Mouse (Mus musculus) ovary, postnatal 36 days (tissue): ENCODE measurements around the gene Stmn1.

ENCODE experiments used
- DNase-seq: peaks from one replicate; pipeline ENCODE4 v3.0.0; 2022; ENCODE audit warnings: low spot score, mixed read lengths

The Stmn1 gene

DNA sequence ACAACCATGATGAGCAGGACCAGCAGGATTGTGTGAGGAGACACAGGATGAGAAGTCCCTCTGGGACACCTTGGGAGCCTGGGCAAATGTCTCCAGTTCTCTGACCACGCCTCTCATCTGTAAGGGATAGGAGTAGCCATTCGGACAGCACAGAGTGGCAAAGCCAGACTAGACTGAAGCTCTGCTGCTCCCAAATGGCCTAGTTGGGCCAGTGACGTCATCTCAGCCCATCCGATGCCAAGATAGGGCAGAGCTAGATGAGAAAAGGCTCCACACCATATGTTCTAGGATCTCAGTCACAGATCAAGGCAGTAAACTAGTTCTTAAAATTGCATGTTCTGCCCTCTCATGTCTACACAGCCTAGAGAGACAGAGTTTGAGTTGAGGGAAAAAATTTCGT, 9.3 kb upstream of the Stmn1 start:
- no peak for DNase-seq

DNA sequence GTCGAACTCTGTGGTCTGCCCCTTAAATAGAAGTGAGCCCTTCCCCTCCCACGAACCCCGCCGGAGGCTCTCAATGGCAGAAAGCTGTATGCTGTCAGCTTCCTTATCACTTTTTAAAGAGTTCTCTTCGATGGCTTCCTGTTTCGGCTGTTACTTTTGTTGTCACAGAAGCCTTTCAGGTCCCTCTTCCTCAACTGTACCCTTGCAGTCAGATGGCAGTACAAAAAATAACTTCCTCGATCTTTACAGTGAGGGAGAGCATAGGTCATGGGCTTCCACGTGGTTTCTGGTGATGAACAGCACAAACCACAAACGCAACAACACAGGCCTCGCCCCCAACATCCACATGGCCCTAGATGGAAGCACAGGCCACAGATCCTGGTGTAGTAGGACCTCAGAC, 7.8 kb upstream of the Stmn1 start:
- DNase-seq: no peak

DNA sequence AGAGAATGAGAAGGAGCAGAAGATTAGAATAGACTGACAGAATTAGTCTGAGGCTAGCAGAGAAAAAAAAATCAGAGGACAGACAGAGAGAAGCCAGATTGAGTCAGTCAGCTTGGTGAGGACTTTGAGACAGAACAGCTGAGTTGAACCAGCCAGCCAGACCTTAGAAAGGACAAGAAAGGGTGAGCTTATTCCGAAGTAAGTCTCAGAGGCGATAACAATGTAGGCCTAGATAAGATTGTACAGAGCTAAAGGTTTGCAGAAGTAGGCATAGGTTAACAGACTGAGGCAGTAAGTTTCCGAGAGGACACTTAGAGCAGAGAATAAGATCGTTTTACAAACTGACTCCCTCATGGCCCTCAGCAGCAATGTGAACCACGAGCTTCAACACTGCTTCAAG, 6.9 kb upstream of the Stmn1 start:
- DNase-seq: no peak

DNA sequence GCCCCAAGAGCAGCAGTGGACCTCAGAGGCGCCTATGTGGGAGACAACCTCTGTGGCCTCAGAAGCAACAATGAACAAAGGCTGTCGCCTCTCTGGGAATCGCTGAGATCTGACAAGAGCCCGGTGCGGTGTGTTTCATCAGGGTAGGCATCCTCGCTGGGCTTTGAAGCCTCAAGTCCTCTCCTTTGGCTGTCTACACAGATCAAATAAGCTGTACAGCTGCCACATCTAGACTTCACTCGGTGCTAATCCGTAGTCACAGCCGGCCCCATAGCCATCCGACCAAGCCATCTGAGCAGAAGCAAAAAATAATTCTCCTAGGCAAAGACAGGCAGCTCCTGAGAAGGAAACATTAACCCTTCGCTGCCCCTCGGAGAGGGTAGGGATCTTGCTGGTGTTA, 2.3 kb upstream of the Stmn1 start:
- DNase-seq: no peak

DNA sequence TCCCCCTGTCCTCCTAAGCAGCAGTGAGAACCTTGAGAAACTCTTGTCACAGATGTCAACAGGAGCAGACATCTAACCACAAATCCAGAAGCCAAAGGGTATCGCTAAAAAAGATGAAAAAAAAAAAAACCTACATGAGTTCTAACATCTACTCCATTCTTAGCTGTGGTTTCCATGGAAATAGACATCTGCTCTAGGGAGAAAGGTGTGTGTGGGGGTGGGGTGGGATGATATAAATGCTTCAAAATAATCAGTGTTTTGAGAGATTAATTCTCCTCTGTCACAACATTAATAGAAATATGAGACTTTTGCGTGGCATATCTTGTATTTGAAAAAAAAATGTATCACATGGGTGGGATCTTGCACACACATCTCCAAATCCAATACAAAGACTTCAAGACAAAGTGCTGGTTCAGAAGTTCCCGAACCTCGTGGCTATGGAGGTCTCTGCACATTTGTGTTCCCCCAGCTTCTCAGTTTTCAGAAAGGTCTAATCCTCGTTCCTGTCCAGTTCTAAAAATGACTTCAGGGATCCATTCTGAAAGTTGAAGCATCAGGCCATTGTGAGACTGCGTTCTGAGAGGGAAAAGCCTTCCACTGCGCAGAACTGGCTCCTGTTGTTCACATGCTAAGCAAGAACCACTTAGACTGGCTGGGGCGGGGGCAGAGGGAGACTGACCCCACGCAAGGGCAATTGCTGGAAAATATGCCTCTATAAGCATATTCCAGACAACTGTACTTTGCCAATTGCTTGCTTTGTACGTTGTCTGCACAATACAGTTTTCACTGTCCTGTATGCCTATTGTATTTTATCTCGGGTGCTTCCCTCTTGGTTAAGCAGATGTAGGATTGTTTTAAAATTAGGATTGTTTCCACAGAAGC, 1.5 kb upstream of the Stmn1 start:
- no peak for DNase-seq

DNA sequence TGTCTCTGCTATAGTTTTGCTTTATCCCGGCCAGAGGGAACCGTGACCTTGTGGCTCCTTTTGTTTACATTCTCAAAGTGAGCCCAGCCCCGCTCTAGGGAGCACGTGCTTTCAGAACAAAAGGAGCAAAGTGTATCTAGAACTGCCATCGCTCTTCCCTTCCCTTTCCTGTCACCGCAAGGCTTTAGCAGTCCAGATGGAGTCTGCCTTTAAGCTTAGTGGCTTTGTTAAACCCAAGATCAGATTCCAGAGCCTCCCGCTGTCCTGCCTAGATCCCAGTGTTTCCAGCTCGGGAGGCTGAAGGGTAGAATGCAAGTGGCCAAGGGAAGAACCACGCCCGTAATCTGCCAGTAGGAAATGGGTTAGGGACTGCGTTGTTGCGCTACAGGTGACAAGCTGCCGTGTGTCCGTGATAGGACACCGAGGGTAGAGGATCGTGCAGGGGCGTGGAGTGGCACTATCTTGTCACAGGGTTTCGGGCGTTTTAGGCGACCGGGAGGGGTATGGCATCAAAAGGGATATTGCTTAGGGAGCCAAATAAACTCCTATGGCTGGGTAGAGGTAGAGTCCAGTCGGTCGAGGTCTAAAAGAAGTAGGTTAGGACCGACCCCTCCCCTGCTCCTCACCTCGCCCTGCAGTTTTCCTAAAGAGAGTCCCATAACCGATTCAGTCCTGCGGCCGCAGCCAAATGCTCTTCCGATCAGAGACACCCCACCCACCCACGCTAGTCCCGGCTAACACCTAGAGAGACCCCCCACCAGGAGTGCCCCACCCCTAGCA, 495 bp upstream of the Stmn1 start:
- peak; percentile 42 for DNase-seq

DNA sequence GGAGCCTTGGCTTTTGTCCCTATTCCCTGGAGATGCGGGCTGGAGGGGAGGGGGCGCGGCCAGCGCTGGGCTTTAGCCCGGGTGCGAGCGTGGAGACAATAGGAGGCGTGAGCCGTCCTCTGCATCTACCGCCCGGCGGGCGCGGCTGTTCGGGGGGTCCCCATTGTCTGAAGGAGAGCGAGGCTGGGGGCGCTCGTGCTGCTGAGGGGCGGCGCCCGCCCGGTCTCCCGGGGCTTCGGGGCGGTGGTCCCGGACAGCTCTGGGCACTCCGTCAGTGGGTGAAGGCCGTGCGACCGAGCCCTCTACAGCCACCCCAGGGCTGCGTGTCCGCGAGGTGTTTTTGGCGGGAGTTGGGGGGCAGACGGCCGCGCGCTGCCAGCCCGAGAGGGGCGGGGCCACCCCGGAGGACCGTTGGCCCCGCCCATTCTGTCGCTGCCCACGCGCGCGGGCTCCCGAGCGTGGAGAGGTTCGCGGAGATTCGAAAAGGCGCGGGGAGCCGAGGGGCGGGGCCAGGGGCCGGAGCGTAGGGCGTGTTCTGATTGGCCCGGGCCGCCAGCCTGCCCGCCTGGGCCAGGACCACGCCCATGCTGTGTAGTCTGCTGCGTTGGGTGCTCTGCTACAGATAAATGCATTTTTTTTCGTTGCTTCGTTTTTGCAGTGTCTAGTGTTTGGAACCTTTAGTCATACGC, 602 bp downstream of the Stmn1 start:
- DNase-seq: peak; percentile 95

DNA sequence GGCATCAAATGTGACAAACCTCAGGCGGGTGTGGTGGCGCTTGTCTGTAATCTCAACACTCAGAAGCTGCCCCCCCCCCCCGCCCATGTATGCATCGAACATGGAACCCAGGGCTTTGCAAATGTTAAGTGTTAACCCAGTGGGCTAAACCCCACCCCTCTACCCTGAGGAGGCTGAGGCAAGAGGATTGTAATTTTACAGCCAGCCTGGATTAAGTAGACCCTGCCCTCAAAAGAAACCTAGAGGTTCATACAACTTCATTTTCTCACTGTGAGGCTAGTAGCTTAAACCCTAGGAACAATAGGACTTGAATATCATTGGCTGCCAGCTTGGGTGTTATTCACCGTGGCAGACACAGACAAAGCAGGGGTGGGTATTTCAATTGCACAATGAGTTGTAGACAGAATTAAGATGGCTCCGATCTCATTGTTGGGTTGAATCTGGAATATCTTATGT, 1.2 kb downstream of the Stmn1 start:
- DNase-seq: no peak

DNA sequence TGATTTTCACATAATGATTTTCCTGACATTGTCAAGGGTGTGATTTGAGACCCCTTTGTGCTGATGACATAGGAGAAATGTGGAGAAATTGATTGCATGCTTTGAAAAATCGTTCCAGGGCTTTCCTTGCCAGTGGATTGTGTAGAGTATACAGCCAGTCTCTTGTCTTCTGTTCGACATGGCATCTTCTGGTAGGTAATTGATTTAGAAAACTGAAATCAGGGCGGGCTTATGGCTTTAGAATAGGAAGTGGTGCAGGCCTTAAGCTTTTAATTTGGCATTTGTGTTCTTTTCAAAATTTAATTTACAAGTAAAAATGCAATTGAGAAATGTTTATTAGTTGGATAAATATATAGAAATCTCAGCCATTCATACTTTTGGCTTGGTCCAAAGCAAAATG, 1.9 kb downstream of the Stmn1 start:
- DNase-seq: no peak

DNA sequence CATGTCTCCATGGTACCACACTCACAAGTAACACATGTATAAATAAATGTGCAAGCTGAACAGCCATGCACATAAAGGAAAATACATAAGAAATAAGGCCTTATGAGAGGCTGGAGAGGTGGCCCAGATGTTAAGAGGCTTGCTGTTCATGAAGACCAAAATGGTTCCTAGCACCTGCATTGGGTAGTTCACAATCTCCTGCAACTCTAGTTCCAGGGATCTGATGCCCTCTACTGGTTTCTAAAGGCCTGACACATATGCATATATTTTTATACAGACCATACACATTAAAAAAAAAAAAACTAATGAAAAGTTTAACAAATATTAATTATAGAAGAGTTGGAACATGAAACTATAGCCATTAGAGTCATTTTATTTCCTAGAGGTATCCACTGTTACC, 3.3 kb downstream of the Stmn1 start:
- DNase-seq: no peak

DNA sequence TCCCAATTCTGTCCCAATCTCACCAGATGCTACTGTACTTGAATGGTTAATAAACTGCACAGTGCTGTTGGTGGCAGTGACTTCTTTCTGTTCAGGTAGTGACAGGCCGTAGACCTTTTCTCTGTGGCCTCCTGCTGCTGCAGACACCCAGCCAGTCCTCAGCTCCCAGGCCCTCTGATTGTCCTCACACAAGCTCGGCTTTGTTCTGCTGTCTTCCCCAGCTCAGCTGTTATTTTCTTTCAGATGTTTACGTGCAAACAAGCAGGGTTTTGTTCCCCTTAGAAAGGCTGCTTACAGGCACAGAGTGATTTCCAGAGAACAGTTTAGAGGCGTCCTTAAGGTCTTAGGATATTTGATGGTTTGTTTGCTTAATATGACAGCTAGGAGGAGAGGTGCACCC, 5.6 kb downstream of the Stmn1 start:
- no peak for DNase-seq

DNA sequence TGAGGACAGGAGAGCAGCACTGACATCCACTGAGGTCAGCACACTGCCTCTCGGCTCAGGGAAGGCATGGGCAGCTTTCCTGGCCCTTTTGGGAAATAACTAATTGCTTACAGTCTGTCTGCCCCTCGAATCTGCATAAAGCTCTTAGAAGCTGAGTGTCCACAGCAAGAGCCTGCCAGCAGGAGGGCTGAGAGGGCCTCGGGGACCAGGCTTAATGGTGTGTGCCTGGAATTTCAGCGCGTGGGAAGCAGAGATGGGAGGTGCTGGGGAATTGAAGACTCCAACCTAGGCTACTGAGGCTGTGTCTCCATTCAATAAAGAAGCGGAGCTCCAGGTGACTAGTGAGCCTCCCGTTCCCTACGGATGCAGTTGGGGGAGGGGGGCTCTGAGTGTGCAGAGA, 6.1 kb downstream of the Stmn1 start:
- DNase-seq: no peak

DNA sequence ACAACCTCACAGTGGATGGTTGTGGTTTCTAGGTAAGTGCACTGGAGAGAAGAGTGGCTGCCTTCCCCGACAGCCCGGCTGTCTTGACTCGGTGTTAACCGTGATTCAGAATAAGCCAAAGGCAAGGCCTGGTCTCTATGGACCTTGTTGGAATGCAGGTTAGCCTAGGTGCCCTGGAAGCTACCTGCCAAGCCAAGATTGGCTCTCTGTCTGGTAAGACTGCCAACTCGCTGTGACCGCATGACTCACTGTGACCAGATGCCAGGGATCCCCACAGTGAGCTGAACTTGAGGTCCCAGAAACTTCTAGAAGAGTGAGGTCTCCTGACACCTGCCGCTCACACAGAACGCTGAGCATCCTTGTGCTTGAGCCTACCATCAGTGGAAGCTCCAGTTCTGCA, 8.8 kb downstream of the Stmn1 start:
- no peak for DNase-seq

DNA sequence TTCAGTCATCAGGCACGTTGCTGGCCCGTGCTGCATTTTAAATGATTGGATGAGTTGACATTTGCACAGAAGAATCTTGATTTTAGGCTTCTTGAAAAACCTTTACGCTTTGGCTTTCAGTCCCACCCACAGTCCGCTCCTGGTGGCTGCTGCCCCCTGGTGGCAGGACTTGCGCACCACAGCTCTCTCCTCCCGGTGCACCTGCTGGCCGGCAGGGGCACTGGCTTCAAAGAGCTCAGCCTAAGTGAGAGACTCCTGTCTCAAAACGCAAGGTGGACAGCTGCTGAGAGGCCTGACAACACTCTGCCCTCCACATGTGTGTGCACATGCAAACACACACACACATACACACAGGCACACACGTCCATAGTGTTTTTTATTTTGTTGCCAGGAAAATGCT, 9.9 kb downstream of the Stmn1 start:
- peak; percentile 89 for DNase-seq

DNA sequence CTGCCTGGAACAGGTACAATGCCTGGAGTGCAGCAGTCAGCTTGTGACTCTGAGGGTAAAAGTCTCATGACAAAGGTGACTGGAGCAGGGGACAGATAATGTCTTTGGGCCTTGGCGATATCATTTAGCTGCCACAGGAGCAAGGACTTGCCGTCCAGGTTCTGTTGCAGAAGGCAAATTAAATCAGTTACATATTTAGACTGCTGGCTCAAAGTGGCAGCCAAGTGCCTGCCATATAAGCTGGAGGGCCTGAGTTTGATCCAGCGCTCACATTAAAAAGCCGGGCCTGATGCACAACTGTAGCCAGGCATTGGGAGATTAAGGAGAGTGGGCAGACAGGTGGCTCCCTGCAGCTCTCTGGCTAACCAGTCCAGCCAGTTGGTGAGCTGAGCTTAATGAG, 11.7 kb downstream of the Stmn1 start:
- no peak for DNase-seq

DNA sequence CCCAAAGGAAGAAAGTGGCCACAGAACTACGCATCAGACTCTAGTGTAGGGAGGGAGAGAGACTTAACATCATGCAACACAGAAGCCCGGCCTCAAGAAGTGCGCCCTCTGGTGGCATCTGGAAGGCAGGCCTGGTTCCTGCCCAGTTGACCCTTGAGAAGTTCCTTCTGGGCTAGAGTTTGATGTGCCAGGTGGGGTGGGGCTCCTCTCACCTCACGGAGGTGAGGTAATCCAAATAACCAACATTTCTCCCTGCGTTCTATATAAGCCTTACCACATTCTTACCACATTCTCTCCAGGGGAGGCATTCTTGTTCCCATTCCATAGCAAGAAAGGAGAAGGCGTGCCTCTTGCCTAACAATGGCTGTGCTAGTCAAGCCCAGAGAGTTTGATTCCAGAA, 12.7 kb downstream of the Stmn1 start:
- DNase-seq: peak; percentile 74

DNA sequence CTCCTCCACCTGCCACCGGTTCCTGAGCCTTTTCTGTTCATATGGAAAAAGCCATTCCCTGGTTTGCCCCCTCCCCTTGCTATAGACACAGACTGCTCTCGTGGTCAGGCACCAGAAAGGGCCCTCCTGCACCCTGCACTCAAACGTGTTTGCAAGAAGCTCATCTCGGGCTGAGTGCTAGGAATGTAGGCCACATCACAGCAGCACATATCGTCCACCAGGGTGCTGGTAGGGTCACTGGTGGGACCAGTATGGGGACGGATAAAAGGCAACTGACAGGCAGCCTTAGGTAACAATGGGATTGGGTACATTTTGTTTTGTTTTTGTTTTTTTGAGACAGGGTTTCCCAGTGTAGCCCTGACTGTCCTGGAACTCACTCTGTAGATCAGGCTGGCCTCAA, 13.2 kb downstream of the Stmn1 start:
- DNase-seq: no peak

DNA sequence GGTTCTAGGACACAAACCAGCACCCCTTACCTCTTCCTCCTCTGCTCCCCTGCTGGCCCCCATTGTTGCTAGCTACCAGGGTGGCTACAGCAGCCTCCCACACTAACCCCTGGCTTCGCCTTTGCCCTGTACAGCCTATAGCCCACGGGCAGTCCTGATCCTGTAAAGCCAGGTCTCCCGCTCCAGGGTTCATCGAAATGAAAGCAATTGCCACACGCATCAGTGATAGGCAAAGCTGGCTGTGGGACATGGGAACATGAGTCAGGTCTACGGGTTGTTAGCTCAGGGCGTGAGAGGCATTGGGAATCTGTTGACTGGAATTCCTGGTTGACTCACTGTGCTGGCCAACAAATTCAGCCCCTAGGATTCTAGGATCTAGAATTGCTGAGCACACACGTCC, 14.3 kb downstream of the Stmn1 start:
- DNase-seq: no peak

DNA sequence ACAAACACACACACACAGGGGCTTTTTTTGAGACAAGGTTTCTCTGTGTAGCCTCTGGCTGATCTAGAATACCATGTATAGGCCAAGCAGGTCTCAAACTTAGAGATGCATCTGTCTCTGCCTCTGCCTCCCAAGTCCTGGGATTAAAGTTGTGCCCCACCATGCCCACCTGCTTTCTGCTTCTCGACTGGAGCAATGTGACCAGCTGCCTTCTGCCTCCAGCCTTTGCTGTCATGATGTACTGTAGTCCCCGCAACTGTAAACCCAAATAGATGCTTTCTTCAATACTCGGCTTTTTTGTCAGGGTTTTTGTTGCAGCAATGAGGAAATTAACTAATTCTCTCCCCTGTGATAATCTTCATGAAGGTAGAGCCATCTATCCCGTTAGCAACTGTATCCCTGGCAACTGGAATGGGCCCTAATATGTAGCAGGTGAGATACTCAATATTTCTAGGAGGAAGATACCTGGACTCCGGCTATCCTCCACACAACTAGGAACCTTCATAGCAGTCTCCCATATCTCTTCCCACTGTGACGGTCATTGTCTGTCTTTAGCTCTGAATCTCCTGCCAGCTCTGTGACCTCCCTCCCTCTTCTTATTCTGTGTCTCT, 15.1 kb downstream of the Stmn1 start:
- DNase-seq: no peak

DNA sequence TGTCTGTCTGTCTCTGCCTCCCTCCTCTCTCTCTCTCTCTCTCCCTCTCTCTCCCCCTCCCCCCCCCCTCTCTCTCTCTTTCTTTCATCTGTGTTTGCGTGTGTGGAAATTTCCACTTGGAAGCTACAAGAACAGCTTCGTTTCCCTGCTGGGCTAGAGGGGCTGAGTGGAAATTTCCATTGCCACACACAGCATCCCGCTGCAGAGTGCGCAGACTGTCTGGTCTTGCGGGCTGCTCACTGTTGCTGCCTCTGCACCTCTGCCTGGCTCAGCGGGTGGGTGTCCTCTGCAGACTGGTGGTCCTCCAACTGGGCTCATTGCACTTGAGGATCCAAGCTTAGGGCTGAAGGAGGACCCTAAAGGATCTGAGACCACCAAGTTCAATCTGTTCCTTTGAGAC, 15.6 kb downstream of the Stmn1 start:
- no peak for DNase-seq

DNA sequence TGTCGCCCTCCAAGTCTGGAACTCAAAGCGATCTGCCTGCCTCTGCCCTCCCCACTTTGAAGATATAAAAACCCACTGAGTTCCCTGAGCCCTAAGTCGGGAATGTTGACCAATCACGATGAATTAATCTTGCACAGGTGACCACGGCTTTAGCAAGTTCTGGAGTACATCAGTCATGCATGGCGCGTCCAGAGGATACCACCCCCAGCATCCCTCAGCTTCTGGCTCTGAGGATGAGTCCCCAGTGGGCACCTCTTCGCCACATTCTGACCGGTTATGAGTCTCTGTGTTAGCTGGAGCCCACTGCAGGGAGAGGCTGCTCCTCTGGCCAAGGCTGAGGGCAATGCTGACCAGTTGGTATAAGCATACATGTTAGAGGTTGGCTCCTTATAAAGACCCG, 16.1 kb downstream of the Stmn1 start:
- DNase-seq: no peak

DNA sequence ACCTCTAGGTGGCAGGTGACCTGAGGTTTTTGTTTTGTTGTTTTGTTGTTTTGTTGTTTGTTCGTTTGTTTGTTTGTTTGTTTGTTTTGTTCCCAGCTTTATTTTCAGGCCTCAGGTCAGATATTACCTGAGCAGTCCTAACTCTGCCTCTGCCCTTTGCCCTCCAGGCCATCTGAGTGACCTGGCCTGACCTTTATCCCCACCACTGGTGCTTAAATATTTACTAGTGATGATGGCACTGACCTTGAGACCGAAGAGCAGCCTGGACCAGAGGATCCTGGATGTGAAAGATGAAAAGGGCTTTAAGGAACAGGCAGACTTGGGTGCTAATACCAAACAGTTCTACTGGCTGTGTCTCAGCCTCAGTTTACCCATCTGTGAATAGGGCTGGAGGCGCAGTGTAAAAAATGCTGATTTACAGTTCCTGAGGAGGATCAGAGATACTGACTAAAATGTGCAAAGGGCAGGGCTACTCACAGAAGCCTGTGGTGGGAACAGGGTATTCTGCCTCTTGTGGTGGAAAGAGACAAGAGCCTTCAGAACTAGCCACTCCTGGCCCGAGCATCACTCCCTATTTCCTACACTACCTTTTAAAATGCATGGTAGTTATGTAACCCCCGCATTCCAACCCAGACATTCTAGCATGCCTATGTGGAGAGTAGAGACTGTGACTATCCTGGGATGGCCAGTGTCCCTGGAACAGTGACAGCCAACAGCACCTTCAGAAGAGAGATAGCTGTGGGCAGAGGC, 17.2 kb downstream of the Stmn1 start:
- no peak for DNase-seq
